Mouse (Mus musculus): ENCODE measurements around the gene Agpat3. TPM values are rescaled to one million over a fixed set of nuclear protein-coding genes. Genes with fewer than 3 reads are reported as not detected.
A peak's percentile ranks its signal among the peaks of the same experiment; 100 is the strongest.

Agpat3 gene
- polyA plus RNA-seq, 1 experiment = 178 TPM

- Histone ChIP-seq H3K4me3 (ENCODE audit: low read depth, low read length) (peak overlapping the region; percentile 94), H3K4me1 (ENCODE audit: control insufficient read depth, insufficient read depth, insufficient read length, low read length) (peaks cover 21% of the 10 kb centered on the region; the same call in 1 of the 2 replicates), H3K27me3 (ENCODE audit: control insufficient read depth, insufficient read depth, low read length) (no peaks in the 10 kb centered on the region), H3K36me3 (ENCODE audit: control insufficient read depth, insufficient read depth, low read length) (0 out of 2 replicates have a peak, but pooled peaks cover 3% of the 10 kb centered on the region), H3K27ac (ENCODE audit: insufficient read depth, low read depth, low read length) (no peak overlapping the region)
- 51% methylated on average over 8 of the region's 8 CpGs for WGBS
- TF ChIP-seq CTCF (IDR thresholded peaks at IDR 0.05; ENCODE audit: extremely low read depth, insufficient read length, insufficient replicate concordance, low read depth, low read length) (no peak), POLR2A (IDR thresholded peaks at IDR 0.05; ENCODE audit: low read depth, low read length) (no peak)
These were observed 359 bp upstream of the Agpat3 start for GRCm38 (mm10) chr10:78352666-78353030.

- no peaks in the 10 kb centered on the region for H3K27me3 ChIP-seq (ENCODE audit: control insufficient read depth, insufficient read depth, low read length)
- H3K27ac ChIP-seq (ENCODE audit: insufficient read depth, low read depth, low read length) = no peak overlapping the region
- H3K36me3 ChIP-seq (ENCODE audit: control insufficient read depth, insufficient read depth, low read length) = 0 out of 2 replicates have a peak, but pooled peaks cover 3% of the 10 kb centered on the region
- peaks cover 21% of the 10 kb centered on the region for H3K4me1 ChIP-seq (ENCODE audit: control insufficient read depth, insufficient read depth, insufficient read length, low read length)
- H3K4me3 ChIP-seq (ENCODE audit: low read depth, low read length) = peak overlapping the region; percentile 94
- TF ChIP-seq POLR2A (IDR thresholded peaks at IDR 0.05; ENCODE audit: low read depth, low read length) = no peak
- TF ChIP-seq CTCF (IDR thresholded peaks at IDR 0.05; ENCODE audit: extremely low read depth, insufficient read length, insufficient replicate concordance, low read depth, low read length) = no peak
- under 1% methylated on average over 13 of the region's 13 CpGs for WGBS
These were observed 764 bp downstream of the Agpat3 start for GRCm38 (mm10) chr10:78351564-78351886.

DNA sequence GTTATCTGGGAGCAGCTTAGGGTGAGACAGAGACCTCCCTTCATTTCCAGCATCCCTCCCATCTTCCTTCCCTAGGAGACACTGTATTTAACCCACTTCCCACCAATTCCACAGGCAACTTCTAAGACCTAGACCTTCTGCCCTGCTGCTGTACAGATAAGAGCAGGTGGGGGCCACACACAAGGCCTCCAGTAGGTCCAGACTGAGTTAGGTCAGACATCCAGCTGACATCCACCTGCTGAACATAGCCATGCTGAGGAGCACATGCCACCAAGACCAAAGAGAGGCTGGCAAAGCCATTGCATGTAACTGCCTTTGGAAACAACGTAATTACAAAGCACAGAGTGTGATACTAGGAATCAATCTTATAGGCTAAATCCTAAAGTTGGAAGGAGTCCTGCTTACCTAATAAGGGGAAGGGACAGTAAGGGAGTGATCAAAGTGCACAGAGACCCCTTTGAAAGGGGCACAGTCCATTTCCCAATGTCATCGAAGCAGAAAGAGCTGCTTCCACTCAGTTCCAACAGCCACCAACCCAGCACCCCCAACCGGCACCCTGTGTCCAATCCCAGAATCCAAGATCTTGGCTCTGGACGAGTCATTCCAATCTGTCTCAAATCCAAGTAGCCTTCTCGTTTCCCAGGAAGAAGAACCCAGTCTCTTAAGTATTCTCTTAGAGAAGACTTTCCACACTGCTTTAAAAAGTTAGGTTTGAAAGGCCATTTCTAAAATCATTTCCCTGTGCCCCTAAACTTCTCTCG is 1.3 kb downstream of the Agpat3 start:
- peak overlapping the region; percentile 94 for H3K4me3 ChIP-seq (ENCODE audit: low read depth, low read length)
- no peaks in the 10 kb centered on the region for H3K27me3 ChIP-seq (ENCODE audit: control insufficient read depth, insufficient read depth, low read length)
- 13% methylated on average over 6 of the region's 6 CpGs for WGBS
- peak overlapping the region; percentile 9; the same call in 1 of the 2 replicates for H3K27ac ChIP-seq (ENCODE audit: insufficient read depth, low read depth, low read length)
- TF ChIP-seq POLR2A (IDR thresholded peaks at IDR 0.05; ENCODE audit: low read depth, low read length) (no peak), CTCF (IDR thresholded peaks at IDR 0.05; ENCODE audit: extremely low read depth, insufficient read length, insufficient replicate concordance, low read depth, low read length) (no peak)
- peaks cover 21% of the 10 kb centered on the region for H3K4me1 ChIP-seq (ENCODE audit: control insufficient read depth, insufficient read depth, insufficient read length, low read length)
- H3K36me3 ChIP-seq (ENCODE audit: control insufficient read depth, insufficient read depth, low read length) = 0 out of 2 replicates have a peak, but pooled peaks cover 3% of the 10 kb centered on the region

- TF ChIP-seq POLR2A (IDR thresholded peaks at IDR 0.05; ENCODE audit: low read depth, low read length) (no peak), CTCF (IDR thresholded peaks at IDR 0.05; ENCODE audit: extremely low read depth, insufficient read length, insufficient replicate concordance, low read depth, low read length) (no peak)
- Histone ChIP-seq H3K36me3 (ENCODE audit: control insufficient read depth, insufficient read depth, low read length) (0 out of 2 replicates have a peak, but pooled peaks cover 3% of the 10 kb centered on the region), H3K4me1 (ENCODE audit: control insufficient read depth, insufficient read depth, insufficient read length, low read length) (peaks cover 31% of the 10 kb centered on the region), H3K4me3 (ENCODE audit: low read depth, low read length) (peak overlapping the region; percentile 4; the same call in 1 of the 2 replicates), H3K27ac (ENCODE audit: insufficient read depth, low read depth, low read length) (peak overlapping the region; percentile 41), H3K27me3 (ENCODE audit: control insufficient read depth, insufficient read depth, low read length) (no peaks in the 10 kb centered on the region)
- WGBS = 37% methylated on average over 15 of the region's 15 CpGs
These were observed 2.7 kb downstream of the Agpat3 start for GRCm38 (mm10) chr10:78349464-78350165.

DNA sequence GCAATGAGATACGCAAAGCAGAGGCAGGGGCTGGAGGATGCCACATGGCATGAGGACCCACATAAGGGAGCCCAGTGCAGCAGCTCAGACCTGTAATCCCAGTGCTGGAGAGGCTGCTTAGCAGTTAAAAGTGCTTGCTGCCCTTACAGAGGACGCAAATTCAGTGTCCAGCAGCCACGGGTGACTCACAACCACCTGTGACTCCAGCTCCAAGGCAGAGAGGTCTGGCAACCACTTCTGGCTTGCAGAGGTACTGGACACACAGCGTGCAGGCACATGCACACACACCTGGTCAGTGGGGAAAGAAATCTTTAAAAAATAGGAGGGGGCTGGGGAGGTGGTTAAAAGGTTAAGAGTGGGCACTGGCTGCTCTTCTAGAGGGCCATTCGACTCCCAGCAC is 4.1 kb downstream of the Agpat3 start:
- no peak overlapping the region for H3K27ac ChIP-seq (ENCODE audit: insufficient read depth, low read depth, low read length)
- WGBS = 93% methylated on average over 5 of the region's 5 CpGs
- TF ChIP-seq CTCF (IDR thresholded peaks at IDR 0.05; ENCODE audit: extremely low read depth, insufficient read length, insufficient replicate concordance, low read depth, low read length) = no peak
- no peak for TF ChIP-seq POLR2A (IDR thresholded peaks at IDR 0.05; ENCODE audit: low read depth, low read length)
- H3K27me3 ChIP-seq (ENCODE audit: control insufficient read depth, insufficient read depth, low read length) = no peaks in the 10 kb centered on the region
- H3K36me3 ChIP-seq (ENCODE audit: control insufficient read depth, insufficient read depth, low read length) = 0 out of 2 replicates have a peak, but pooled peaks cover 4% of the 10 kb centered on the region
- no peak overlapping the region for H3K4me3 ChIP-seq (ENCODE audit: low read depth, low read length)
- peaks cover 34% of the 10 kb centered on the region for H3K4me1 ChIP-seq (ENCODE audit: control insufficient read depth, insufficient read depth, insufficient read length, low read length)

- Histone ChIP-seq H3K27me3 (ENCODE audit: control insufficient read depth, insufficient read depth, low read length) (no peaks in the 10 kb centered on the region), H3K27ac (ENCODE audit: insufficient read depth, low read depth, low read length) (no peak overlapping the region), H3K4me1 (ENCODE audit: control insufficient read depth, insufficient read depth, insufficient read length, low read length) (peaks cover 34% of the 10 kb centered on the region), H3K36me3 (ENCODE audit: control insufficient read depth, insufficient read depth, low read length) (peaks cover 7% of the 10 kb centered on the region; the same call in 1 of the 2 replicates), H3K4me3 (ENCODE audit: low read depth, low read length) (no peak overlapping the region)
- WGBS = 84% methylated on average over 6 of the region's 6 CpGs
- TF ChIP-seq POLR2A (IDR thresholded peaks at IDR 0.05; ENCODE audit: low read depth, low read length) = no peak
- no peak for TF ChIP-seq CTCF (IDR thresholded peaks at IDR 0.05; ENCODE audit: extremely low read depth, insufficient read length, insufficient replicate concordance, low read depth, low read length)
These were observed 4.8 kb downstream of the Agpat3 start for GRCm38 (mm10) chr10:78347486-78347885.

DNA sequence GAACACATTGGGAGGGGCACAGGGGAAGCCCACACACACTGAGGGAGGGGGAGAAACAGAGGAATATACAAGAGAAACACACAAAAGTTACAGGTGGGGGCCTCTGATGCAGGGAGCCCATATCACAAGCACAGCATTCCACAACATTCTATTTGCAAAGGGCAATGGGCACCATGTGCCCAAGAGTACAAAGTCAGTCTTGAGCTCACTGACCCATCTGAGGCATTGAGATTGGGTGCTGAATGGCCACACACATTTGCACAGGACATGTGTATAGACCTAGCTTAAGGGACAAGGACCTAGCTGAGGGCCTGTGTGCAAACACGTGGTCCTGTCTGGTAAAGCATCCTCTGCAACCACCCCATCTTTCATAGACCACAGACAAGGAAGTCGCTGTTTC is 6.8 kb downstream of the Agpat3 start:
- Histone ChIP-seq H3K4me1 (ENCODE audit: control insufficient read depth, insufficient read depth, insufficient read length, low read length) (peaks cover 26% of the 10 kb centered on the region), H3K36me3 (ENCODE audit: control insufficient read depth, insufficient read depth, low read length) (peaks cover 7% of the 10 kb centered on the region; the same call in 1 of the 2 replicates), H3K27ac (ENCODE audit: insufficient read depth, low read depth, low read length) (no peak overlapping the region), H3K27me3 (ENCODE audit: control insufficient read depth, insufficient read depth, low read length) (no peaks in the 10 kb centered on the region), H3K4me3 (ENCODE audit: low read depth, low read length) (no peak overlapping the region)
- no peak for TF ChIP-seq POLR2A (IDR thresholded peaks at IDR 0.05; ENCODE audit: low read depth, low read length)
- TF ChIP-seq CTCF (IDR thresholded peaks at IDR 0.05; ENCODE audit: extremely low read depth, insufficient read length, insufficient replicate concordance, low read depth, low read length) = no peak
- WGBS = 46% methylated on average over 2 of the region's 2 CpGs

Measured in small intestine, adult 2 months (tissue).